Mouse (Mus musculus) WW6 (cell line): Measurements from ENCODE around the gene Sec14l4.
A peak's percentile ranks its signal among the peaks of the same experiment; 100 is the strongest.

Experiments used
- DNase-seq: peaks from one replicate; pipeline ENCODE4 v3.0.0-alpha.2; 2013; ENCODE audit warnings: low read depth, low spot score

Gene Sec14l4

GRCm38 (mm10) chr11:4078267-4078933 lies 47.1 kb downstream of the Sec14l4 start:
- no peak for DNase-seq

GRCm38 (mm10) chr11:4080219-4080618 lies 49.0 kb downstream of the Sec14l4 start:
- DNase-seq, result peak; percentile 57

- DNase-seq, result peak; percentile 58
These were observed 52.2 kb downstream of the Sec14l4 start for GRCm38 (mm10) chr11:4083316-4084078.

DNA sequence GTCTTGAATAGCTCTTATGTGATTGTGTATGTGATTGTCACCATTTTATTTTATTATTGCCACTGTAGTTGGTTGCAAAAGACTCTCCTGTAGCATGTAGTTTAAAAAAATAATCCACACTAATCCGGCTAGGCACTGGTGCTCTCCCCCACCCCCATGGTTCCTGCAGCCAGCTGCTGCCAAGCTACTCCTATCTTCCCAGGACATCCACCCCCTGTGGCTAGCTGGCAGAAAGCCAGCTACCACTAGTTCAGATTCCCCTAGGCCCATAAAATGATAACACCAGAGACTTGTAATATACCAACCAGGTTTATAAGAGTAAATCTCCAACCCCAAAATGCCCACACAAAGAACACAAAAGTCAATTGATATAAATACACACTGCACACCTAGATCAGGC lies 55.0 kb downstream of the Sec14l4 start:
- no peak for DNase-seq

DNA sequence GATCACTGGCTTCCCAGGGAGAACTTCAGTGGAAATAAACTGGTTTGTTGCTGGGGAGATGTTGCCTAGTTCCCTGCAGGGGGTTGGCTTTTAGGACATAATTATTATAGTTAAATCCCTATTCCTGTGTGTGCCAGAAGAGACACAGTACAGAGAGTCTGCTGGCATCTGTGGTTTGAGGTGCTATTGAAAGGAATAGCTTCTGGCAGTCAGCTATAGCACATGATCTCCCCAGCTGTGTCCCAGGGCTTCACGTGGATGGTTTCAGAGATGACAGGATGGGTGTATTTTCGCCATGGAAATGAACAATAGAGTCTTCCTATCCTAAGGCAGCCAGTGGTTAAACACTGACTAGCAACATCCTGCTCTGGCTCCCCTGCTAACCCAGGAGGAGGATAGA lies 56.0 kb downstream of the Sec14l4 start:
- no peak for DNase-seq

GRCm38 (mm10) chr11:4093459-4094377 lies 62.5 kb downstream of the Sec14l4 start:
- DNase-seq, result peak; percentile 34

- DNase-seq, result peak; percentile 87
These were observed 63.3 kb downstream of the Sec14l4 start for GRCm38 (mm10) chr11:4094378-4095170.

DNA sequence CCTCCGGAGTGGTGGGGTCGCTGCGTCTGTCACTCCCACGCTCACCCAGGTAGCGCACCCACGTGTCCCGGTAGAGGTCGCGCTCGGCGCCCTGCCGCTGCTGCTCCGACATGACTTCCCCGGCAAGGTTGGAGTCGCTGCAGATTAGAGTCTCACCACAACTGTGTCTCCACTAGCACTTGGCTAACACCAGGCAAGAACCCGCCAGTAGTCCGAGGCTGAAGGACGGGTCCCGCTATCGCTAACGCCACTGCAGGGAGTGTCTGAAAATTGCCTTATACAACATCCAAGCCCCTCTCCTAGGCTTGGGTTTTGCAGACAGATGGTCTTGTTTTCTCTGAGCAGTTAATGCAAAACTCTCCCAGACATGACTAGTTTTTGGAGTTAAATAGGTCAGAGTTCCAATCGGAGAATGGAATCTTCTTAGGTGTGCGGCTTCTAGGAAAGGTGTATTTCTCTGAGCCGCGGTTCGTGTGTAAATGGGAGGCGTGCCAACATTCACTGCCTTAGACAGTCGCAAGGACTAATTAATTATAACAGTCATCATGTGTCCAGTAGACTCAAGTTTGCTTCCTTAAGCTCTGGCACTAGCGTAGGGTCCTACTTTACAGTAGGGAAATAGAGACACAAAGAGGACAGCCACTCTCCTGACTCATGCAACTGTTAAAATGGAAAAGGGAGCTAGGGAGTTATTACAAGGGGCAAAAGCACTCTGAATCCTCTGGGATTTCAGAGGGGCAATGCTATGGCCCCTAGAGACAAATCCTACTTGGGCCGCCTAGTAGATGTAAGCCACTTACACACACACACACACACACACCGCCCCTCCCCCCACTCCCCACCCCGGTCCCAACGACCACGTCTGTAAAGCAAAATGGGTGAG lies 64.2 kb downstream of the Sec14l4 start, which contains the start of gene Mtfp1:
Mtfp1 (minus strand) TSS at position 275 of the 883 bp plus-strand sequence.
- no peak for DNase-seq

DNA sequence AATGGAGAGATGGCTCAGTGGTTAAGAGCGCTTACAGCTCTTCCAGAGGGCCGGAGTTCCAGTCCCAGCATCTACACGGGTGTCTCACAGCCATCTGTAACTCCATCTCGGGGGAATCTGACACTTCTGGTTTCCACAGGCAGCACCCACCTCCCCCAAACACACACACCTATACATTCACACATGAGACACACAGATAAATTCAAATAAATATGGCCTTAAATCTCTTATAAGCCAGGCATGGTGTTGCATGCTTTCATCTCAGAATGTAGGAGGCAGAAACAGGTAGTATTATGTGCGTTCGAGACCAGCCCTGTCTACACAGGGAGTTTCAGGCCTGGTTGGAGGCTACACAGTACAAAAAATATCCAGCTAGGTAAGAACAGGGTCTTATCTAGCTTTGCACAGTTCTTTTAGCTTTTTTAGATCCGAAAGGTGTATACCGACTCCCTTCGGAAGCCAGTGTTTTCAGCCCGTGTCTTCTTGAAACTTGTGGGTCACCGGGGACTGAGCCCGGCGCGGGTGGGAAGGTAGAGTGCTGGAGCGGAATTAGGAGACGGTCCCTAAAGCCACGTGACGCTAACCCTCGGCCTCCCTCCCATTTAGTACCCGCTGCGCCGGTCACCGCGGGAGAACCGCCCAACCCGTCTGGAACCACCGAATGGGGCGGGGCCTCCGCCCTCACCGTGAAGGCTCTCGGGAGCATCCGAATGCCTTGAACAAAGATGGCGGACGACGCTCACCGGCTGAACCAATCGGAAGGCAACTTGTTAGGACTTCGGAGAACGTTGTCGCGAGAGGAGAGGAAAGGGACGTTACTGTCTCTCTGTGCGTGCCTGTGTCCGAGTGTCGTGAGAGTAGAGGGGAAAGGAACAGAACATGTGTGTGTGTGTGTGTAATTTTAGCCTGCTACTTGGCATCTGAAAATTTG lies 65.1 kb downstream of the Sec14l4 start:
- DNase-seq, result peak; percentile 100

DNA sequence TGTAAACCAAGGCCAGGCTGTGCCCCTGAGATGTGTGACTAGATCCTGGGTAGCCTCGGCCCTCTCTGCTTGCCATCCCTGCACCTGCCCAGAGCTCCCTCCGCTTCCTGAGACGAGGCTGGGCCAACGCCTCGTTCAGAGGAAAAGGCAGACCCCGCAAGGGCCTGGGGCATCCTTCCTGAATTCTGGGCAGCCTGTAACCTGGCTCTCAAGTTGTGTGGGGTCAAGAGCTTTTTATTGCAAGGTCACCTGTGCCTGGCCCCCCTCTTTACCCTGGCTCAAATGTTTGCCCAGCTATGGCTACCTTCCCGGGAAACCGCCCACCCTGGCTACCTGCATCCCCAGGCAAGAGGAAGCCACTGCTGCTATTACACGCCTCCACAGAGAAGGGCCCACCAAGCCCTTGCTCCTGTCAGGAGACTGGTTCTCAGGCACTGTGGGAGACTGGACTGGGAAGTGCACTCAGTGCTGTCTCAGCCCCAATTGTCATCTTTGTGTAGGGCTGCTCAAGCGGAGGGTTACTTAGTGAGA lies 65.9 kb downstream of the Sec14l4 start:
- DNase-seq, result no peak
